Mouse (Mus musculus) G1E (cell line): ENCODE measurements at regions not wholly inside any gene's neighbourhood (a gene's known extent, or its start where the extent isn't known, plus 50 kb on each side); places are given as distances from the start of the nearest gene placed in this dataset.

ENCODE experiments used
- CTCF ChIP-seq: IDR thresholded peaks from 2 replicates; pipeline ENCODE4 v1.5.1; 2012; ENCODE audit warnings: low read depth, low read length, inconsistent platforms, mixed read lengths
- GATA1 ChIP-seq: IDR thresholded peaks from 2 replicates; pipeline ENCODE4 v1.6.1; 2012; ENCODE audit warnings: borderline replicate concordance, low read length, inconsistent platforms, mixed read lengths
- POLR2AphosphoS5 ChIP-seq: IDR thresholded peaks from 2 replicates; pipeline ENCODE4 v1.6.1; 2012; ENCODE audit warnings: low read depth, low read length, inconsistent platforms; ENCODE audit not compliant: insufficient replicate concordance
- TAL1 ChIP-seq: conservative IDR thresholded peaks from 2 replicates; pipeline ENCODE4 v1.6.1; 2012; ENCODE audit warnings: low read depth, low read length, inconsistent platforms, mixed read lengths

- TF ChIP-seq CTCF (no peak), GATA1 (no peak), POLR2AphosphoS5 (no peak), TAL1 (no peak)
Observed at GRCm38 (mm10) chr11:82569819-82570218, 181.1 kb downstream of the Tmem132e start.
